Mouse (Mus musculus) skeletal muscle tissue, adult 2 months (tissue): Measurements from ENCODE around the gene Ybx1.

Source experiments
- DNase-seq: peaks from one replicate; pipeline ENCODE4 v3.0.0-alpha.2; 2012; ENCODE audit warnings: low read depth, low spot score

Ybx1 gene

GRCm38 (mm10) chr4:119274627-119275026, 19.8 kb downstream of the Ybx1 start:
- DNase-seq, result peak; percentile 34

GRCm38 (mm10) chr4:119266606-119267005, 27.8 kb downstream of the Ybx1 start:
- no peak for DNase-seq

GRCm38 (mm10) chr4:119263459-119263858, 30.9 kb downstream of the Ybx1 start:
- DNase-seq, result no peak

GRCm38 (mm10) chr4:119262483-119262882, 31.9 kb downstream of the Ybx1 start:
- no peak for DNase-seq

- no peak for DNase-seq
Observed at GRCm38 (mm10) chr4:119261087-119261713, 33.2 kb downstream of the Ybx1 start.

GRCm38 (mm10) chr4:119259344-119260254, 34.8 kb downstream of the Ybx1 start:
- DNase-seq, result no peak

- DNase-seq, result no peak
Observed at GRCm38 (mm10) chr4:119257083-119257482, 37.3 kb downstream of the Ybx1 start.

- DNase-seq, result no peak
Observed at GRCm38 (mm10) chr4:119255351-119255750, 39.1 kb downstream of the Ybx1 start, which contains the start of gene Cldn19. Gene Cldn19, plus strand, starts transcription at chr4:119255414.

GRCm38 (mm10) chr4:119254012-119254618, 40.3 kb downstream of the Ybx1 start:
- no peak for DNase-seq

GRCm38 (mm10) chr4:119252025-119252808, 42.2 kb downstream of the Ybx1 start:
- DNase-seq, result no peak

- no peak for DNase-seq
Observed at GRCm38 (mm10) chr4:119248407-119248965, 45.9 kb downstream of the Ybx1 start.

- peak; percentile 44 for DNase-seq
Observed at GRCm38 (mm10) chr4:119247462-119248235, 46.8 kb downstream of the Ybx1 start.

GRCm38 (mm10) chr4:119246688-119247225, 47.6 kb downstream of the Ybx1 start:
- DNase-seq, result no peak

GRCm38 (mm10) chr4:119245961-119246360, 48.4 kb downstream of the Ybx1 start:
- no peak for DNase-seq

GRCm38 (mm10) chr4:119245556-119245955, 48.8 kb downstream of the Ybx1 start:
- no peak for DNase-seq

GRCm38 (mm10) chr4:119244468-119245240, 49.8 kb downstream of the Ybx1 start:
- DNase-seq, result no peak

- DNase-seq, result no peak
Observed at GRCm38 (mm10) chr4:119242571-119242970, 51.8 kb downstream of the Ybx1 start.

GRCm38 (mm10) chr4:119241664-119242063, 52.7 kb downstream of the Ybx1 start:
- no peak for DNase-seq

- peak; percentile 65 for DNase-seq
Observed at GRCm38 (mm10) chr4:119239181-119239682, 55.2 kb downstream of the Ybx1 start.
